Mouse (Mus musculus): Measurements from ENCODE around the gene Ms4a13. TPM values are rescaled to one million over a fixed set of nuclear protein-coding genes. Genes with fewer than 3 reads are reported as not detected.
A peak's percentile ranks its signal among the peaks of the same experiment; 100 is the strongest.
"Not testable (repeated sequence)": the region's sequence is repeated elsewhere in the genome, so short reads cannot be mapped to it uniquely, and the experiment has no call there.

The Ms4a13 gene
- total RNA-seq (2021) = not detected
- long read RNA-seq, experiment 1 = 0 reads
- long read RNA-seq, experiment 2 = 0 reads

DNA sequence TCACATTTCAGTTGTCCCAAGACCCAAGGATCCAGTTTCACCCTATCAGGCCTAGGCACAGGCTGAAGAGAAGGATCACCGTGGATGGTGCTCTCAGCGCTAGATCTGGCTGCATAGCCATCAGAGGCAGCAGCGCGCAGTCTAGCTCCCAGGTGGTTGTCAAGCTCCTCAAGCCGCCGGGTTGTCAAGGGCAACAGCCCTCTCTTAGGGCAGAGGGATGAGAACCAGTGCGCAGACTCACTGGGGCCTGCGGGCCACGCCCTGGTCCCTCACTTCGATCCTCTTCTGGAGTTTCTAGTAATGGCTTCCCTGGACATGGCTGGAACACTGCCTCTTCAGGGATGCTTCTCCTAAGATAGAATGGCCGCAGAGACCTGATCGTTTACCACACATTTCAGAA, at the start of gene Ms4a13:
Gene Ms4a13 (minus strand): TSS at position 192 of the 400 bp plus-strand sequence.
- TF ChIP-seq CTCF (IDR thresholded peaks at IDR 0.05) = no peak
- H3K27ac ChIP-seq = no peak within 1 kb of the TSS
- DNase-seq = no peak
- H3K4me3 ChIP-seq = no peak within 1 kb of the TSS
- intact Hi-C loops (cut with DNase I) = no loop called here

DNA sequence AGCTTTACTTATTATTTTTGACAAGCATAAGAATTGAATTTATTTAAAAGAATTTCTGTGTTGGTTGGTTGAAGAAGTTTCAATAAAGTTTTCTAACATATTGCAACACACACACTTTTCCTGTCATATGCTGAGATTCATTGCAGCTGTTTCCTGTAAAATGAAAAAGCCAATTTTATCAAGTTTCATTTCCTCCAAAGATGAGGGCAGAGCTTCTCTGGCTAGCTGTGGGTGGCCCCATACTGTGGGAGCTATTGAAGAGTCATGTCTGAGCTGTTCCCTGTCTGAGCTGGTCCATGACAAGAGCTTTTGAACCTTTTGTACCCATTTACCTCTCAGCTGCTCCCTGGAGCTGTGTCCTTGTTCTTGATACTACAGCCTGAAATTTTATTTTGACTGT, 47.7 kb upstream of the Ms4a13 start:
- no peak for TF ChIP-seq CTCF (IDR thresholded peaks at IDR 0.05)
- H3K4me3 ChIP-seq = no peak overlapping the region
- H3K27ac ChIP-seq = no peak overlapping the region
- no peak for DNase-seq
- intact Hi-C loops (cut with DNase I) = no loop called here

DNA sequence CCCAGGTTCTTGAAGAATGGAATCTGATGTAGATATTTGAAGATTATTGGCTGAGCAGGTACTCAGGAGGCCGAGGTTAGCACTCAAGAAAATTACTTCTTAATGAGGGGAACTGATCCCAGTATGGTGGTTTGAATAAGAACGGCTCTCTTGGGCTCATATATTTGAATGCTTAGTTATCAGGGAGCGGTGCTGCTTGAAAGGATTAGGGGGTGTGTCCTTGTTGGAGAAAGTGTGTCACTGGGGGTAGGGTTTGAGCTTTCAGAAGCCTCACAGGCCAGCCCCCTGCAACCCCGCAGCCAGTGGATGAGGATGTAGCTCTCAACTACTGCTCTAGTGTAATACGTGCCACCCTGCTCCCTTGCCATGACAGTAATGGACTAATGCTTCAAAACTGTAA, 46.0 kb upstream of the Ms4a13 start:
- DNase-seq = no peak
- TF ChIP-seq CTCF (IDR thresholded peaks at IDR 0.05) = no peak
- intact Hi-C loops (cut with DNase I) = no loop called here
- Histone ChIP-seq H3K27ac (no peak overlapping the region), H3K4me3 (no peak overlapping the region)

DNA sequence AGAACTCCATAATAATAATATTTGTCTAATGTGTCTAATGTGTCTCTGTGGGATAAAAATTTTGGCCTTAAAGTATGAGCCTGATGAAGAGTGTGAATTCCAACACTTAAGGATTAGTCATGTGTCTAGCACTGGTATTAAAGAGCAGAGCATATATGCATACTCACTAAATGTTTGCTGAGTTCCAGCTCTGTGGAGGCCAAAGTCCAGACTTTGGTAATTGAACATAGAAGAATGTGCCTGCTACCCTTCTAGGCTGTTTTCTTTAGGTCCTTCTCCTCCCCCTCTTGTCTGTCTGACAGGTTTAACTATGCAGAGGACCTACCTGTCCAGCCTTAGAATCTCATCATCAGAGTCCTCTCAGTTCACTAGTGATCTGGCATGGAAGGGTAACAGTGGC, 39.3 kb upstream of the Ms4a13 start:
- H3K27ac ChIP-seq = no peak overlapping the region
- DNase-seq = no peak
- TF ChIP-seq CTCF (IDR thresholded peaks at IDR 0.05) = no peak
- H3K4me3 ChIP-seq = no peak overlapping the region
- intact Hi-C loops (cut with DNase I) = no loop called here

DNA sequence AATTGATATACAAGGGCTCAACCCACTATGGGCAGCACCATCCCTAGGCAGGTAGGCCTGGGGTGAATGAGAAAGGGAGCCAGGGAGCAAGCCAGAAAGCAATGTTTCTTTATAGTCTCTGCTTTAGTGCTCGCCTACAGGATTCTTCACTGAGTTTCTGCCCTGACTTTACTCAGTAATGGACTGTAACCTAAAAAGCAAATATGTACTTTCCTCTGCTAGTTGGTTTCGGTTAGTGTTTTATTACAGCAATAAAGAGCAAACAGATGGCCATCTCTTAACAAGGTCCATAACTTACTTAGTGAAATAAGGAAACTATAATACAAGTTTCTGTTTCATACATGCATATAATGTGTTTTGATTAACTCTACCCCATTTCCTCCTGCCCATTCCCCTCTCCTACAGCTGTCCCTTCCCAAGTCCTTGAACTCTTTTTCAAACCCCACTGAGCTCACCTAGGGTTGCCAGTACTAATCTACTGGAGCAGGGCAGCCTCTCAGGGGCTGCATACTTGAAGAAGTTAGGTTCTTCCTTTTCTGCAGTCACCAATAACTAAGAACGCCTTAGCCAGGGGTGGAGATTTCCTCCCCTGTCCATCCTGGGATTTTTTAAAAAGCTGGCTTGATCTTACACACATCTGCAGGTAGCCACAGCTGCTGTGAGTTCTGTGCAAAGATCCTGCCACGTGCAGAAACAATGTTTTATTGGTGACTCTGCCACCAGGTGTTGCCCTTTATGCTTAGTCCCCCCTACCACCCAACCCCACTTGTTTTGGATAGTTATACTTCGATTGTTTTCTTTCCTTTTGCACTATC, 38.6 kb upstream of the Ms4a13 start:
- TF ChIP-seq CTCF (IDR thresholded peaks at IDR 0.05) = no peak
- Histone ChIP-seq H3K4me3 (no peak overlapping the region), H3K27ac (no peak overlapping the region)
- intact Hi-C loops (cut with DNase I) = no loop called here
- no peak for DNase-seq

DNA sequence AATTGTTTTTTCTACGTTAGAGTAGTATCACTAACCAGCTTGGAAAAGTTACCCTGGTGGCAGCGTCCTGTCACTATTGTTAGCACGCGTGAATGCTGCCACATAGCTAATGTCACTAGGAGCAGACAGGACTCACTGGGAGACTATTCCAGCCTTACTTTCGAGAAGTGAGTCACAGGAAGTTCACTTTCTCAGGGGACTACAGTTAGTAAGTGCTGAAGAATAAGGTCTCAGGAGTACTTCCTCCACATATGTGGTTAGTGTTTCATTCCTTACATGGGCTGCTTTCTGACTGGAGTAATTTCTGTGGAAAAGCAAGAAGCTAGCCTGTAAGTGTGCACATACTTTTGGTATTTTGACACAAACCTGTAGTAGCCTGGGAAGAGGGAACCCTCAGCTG, 37.7 kb upstream of the Ms4a13 start:
- intact Hi-C loops (cut with DNase I) = no loop called here
- no peak for TF ChIP-seq CTCF (IDR thresholded peaks at IDR 0.05)
- no peak for DNase-seq
- Histone ChIP-seq H3K4me3 (no peak overlapping the region), H3K27ac (no peak overlapping the region)

DNA sequence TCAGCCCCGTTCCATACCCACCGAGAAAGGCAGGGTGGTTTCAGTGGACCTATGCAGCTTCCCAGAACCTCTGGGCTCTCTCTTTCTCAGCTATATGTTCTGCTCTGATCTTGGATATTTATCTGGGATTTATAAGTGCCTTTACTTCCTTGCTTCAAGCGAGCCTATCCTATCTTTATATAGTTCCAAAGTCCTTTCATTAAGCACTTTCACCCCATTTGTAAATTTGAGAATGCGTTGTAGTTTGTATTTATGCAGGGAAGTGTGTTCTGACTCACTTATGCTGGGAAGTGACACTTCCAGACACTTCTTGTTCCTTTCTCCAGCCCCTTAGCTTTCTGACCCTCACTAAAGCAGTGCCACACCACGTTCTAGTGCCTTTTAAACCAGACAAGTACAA, 35.8 kb upstream of the Ms4a13 start, which contains the start of gene Ms4a12:
Gene Ms4a12 (minus strand): TSS at position 101 of the 400 bp plus-strand sequence.
- no peak within 1 kb of the TSS for H3K4me3 ChIP-seq
- intact Hi-C loops (cut with DNase I) = no loop called here
- DNase-seq = no peak
- H3K27ac ChIP-seq = no peak within 1 kb of the TSS
- TF ChIP-seq CTCF (IDR thresholded peaks at IDR 0.05) = no peak

DNA sequence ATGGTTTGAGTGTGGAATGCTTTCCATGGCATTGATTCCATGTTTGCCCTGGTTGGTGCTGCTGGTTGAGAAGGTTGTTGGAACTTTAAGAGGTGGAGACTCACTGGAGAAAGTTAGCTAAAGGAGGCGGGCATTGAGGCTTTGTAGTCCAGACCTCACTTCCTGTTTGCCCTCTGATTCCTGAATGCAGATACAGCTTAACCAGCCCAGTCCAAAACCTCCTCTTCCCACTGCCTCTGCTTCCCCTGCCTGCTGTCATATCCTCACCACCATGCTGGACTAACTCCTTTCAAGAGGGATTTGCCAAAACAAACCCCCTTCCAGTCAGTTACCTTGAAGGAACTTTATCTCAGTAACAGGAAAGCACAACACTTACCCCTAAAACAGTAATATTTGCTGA, 4.0 kb downstream of the Ms4a13 start:
- H3K4me3 ChIP-seq = no peak overlapping the region
- no peak overlapping the region for H3K27ac ChIP-seq
- intact Hi-C loops (cut with DNase I) = no loop called here
- no peak for DNase-seq
- no peak for TF ChIP-seq CTCF (IDR thresholded peaks at IDR 0.05)

DNA sequence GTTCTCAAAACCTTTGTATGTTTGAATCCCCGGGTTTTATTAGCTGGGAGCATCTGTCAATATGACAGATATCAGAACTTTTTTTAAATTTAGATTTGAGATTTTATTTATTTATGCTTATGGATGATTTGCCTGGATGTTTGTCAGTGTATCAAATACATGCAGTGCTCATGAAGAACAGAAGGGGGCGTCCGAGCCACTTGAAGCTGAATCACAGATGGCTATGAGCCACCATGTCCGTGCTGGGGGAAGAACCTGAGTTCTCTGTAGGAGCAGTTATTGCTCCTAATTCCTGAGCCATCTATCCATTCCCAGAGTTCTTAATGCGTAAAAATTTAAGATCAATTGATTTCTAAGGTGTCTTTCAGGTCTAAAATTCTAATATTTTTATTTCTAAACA, 12.4 kb downstream of the Ms4a13 start:
- no peak for DNase-seq
- H3K4me3 ChIP-seq = no peak overlapping the region
- no peak overlapping the region for H3K27ac ChIP-seq
- intact Hi-C loops (cut with DNase I) = no loop called here
- TF ChIP-seq CTCF (IDR thresholded peaks at IDR 0.05) = peak; percentile 41

DNA sequence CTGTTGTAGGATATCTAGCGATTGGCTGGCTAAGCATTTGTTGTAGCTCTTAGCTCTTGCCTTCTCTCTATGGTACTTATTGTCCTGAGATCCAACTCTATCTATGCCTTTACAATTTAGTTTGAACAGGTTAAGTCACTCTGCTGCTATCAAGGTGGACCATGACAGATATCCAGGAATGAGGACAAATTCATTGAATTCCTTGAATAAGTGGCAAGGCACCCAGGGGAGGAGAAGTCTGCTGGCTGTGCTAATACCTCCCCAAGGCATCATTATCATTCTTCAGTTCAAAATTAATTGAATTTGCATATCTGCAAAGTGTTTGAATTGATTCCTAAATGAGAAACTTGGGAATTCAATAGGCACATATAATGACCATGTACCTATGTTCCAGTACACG, 19.1 kb downstream of the Ms4a13 start:
- TF ChIP-seq CTCF (IDR thresholded peaks at IDR 0.05) = no peak
- intact Hi-C loops (cut with DNase I) = no loop called here
- no peak for DNase-seq
- no peak overlapping the region for H3K4me3 ChIP-seq
- no peak overlapping the region for H3K27ac ChIP-seq

DNA sequence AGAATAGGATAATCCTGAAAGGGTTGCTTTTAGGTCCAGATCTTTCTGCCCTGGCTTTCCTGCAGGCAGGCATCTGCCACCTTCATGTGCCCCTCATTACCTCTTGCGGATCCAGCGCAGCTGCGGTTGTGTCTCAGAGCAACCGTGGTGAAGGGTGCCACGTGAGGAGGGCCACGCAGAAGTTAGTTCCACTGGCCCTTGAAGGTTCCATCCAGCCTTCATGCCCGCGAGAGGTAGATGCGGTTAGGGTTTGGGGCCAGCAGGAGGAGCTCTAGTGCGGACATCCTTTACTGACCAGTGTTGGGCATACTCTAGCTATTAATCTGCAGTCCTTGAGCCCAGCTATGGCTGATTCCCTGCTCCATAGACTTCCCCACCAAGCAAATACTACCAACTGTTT, 31.4 kb downstream of the Ms4a13 start, which contains the start of gene 1700025F22Rik:
Gene 1700025F22Rik (minus strand): TSS at position 149 of the 400 bp plus-strand sequence.
- DNase-seq = no peak

DNA sequence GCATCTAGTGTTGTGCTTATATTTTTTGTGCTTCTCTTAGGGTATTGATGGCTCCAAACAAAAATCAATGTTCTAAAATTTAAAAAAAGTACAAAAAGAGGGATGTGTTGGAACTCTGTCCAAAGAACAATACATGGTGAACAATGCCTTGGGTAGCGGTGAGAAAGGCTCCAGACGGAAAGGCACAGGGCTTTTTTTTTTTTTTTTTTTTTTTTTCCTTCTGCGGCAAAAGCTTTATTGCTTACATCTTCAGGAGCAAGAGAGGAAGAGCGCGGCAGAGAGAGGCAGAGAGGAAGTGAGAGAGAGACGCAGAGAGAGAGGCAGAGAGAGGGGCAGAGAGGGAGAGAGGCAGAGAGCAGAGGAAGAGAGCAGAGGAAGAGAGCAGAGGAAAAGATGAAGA, 38.6 kb downstream of the Ms4a13 start:
- intact Hi-C loops (cut with DNase I); H3K27ac ChIP-seq; H3K4me3 ChIP-seq; DNase-seq: not testable (repeated sequence)

More for the DNA sequence above, 31.4 kb downstream of the Ms4a13 start, which contains the start of gene 1700025F22Rik:
- intact Hi-C loops (cut with DNase I) = no loop called here
- H3K27ac ChIP-seq = no peak within 1 kb of the TSS
- H3K4me3 ChIP-seq = no peak within 1 kb of the TSS
- peak; percentile 15; the same call in 1 of the 2 replicates for TF ChIP-seq CTCF (IDR thresholded peaks at IDR 0.05)

DNA sequence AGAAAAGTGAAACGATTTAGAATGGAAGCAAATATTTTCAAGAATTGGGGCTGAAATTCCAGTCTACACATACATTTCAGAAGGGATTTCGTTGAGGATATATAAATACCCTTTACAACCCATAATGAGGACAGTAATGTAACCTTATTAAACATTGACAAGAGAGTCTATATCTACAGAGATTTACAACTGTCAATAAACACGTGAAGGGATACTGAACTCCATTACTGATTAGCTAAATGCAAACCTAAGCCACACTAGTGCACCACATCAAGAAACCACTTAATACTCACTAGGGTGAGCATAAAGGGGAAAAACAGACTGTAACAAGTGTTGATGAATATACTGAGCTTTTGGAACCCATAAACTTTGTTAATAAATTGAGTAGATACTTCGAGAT, 61.2 kb downstream of the Ms4a13 start:
- Histone ChIP-seq H3K4me3 (no peak overlapping the region), H3K27ac (no peak overlapping the region)
- no peak for TF ChIP-seq CTCF (IDR thresholded peaks at IDR 0.05)
- intact Hi-C loops (cut with DNase I) = no loop called here
- DNase-seq = no peak

DNA sequence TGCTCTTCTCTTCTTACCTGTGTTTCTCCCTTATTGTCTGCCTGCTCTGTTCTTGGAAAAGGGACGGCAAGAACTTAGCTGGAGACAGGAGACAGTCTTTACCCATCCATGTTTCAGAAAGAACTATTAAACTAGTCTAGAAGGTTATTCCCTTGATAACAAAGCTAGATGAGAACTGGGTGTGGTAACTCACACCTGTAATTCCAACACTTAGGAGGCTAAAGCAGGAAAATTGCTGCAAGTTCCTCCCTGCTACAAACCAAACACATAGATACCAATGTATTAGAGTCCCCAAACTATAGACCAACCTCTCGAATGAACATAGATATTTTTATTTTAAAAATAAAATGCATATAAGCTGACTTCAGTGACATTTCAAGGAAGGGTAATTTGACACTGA, 61.7 kb downstream of the Ms4a13 start:
- Histone ChIP-seq H3K4me3 (no peak overlapping the region), H3K27ac (no peak overlapping the region)
- TF ChIP-seq CTCF (IDR thresholded peaks at IDR 0.05) = no peak
- intact Hi-C loops (cut with DNase I) = no loop called here
- DNase-seq = no peak

DNA sequence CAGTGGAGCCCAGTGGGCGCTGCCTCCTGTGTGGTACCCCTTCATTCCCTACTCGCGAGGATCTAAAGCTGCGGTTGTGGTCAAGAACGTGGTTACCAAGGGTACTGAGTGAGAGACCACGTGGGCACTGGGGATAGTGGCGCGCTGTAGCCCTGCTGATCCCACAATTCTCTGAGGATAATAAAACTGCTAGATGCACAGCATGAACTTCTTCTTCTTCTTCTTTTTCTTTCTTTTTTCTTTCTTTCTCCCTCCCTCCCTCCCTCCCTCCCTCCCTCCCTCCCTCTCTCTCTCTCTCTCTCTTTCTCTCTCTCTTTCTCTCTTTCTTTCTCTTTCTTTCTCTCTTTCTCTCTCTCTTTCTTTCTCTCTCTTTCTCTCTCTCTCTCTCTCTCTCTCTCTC, 65.8 kb downstream of the Ms4a13 start, which contains the start of gene 1700017D01Rik:
Gene 1700017D01Rik (minus strand): TSS at position 101 of the 400 bp plus-strand sequence.
- DNase-seq; H3K27ac ChIP-seq; H3K4me3 ChIP-seq; intact Hi-C loops (cut with DNase I): not testable (repeated sequence)

Data from gastrocnemius, adult 2 months (tissue).